Mouse (Mus musculus): ENCODE results near the gene Sv2c. TPM values are rescaled to one million over a fixed set of nuclear protein-coding genes. Genes with fewer than 3 reads are reported as not detected.

The Sv2c gene
- polyA plus RNA-seq, 1 experiment from 2014 or later, result 26.8 TPM

- H3K4me1 ChIP-seq (replicated peaks), result peaks cover 42% of the 10 kb centered on the region
- WGBS, result 68% methylated on average over 8 of the region's 8 CpGs
- no peak for ATAC-seq (ENCODE audit: low read depth)
These were observed 168.2 kb downstream of the Sv2c start for GRCm38 (mm10) chr13:95964226-95964625.

GRCm38 (mm10) chr13:95963671-95964070 is 168.7 kb downstream of the Sv2c start:
- Histone ChIP-seq H3K4me3 (no peak overlapping the region), H3K27me3 (no peaks in the 10 kb centered on the region)

More at GRCm38 (mm10) chr13:95964226-95964625, 168.2 kb downstream of the Sv2c start:
- Histone ChIP-seq H3K36me3 (no peaks in the 10 kb centered on the region), H3K27me3 (no peaks in the 10 kb centered on the region), H3K27ac (replicated peaks) (no peak overlapping the region), H3K9ac (no peak overlapping the region), H3K9me3 (no peaks in the 10 kb centered on the region), H3K4me3 (no peak overlapping the region), H3K4me2 (no peak overlapping the region)

GRCm38 (mm10) chr13:95961905-95962304 is 170.5 kb downstream of the Sv2c start:
- H3K36me3 ChIP-seq, result no peaks in the 10 kb centered on the region

More at GRCm38 (mm10) chr13:95963671-95964070, 168.7 kb downstream of the Sv2c start:
- no peaks in the 10 kb centered on the region for H3K9me3 ChIP-seq
- no peak overlapping the region for H3K9ac ChIP-seq
- ATAC-seq (ENCODE audit: low read depth), result no peak
- H3K4me2 ChIP-seq, result no peak overlapping the region
- no peaks in the 10 kb centered on the region for H3K36me3 ChIP-seq
- no peak overlapping the region for H3K27ac ChIP-seq (replicated peaks)
- 94% methylated on average over 1 of the region's 1 CpGs for WGBS
- H3K4me1 ChIP-seq (replicated peaks), result peaks cover 42% of the 10 kb centered on the region

GRCm38 (mm10) chr13:95961191-95961791 is 171.1 kb downstream of the Sv2c start:
- H3K9me3 ChIP-seq, result no peaks in the 10 kb centered on the region
- ATAC-seq (ENCODE audit: low read depth), result peak; percentile 47
- peaks cover 34% of the 10 kb centered on the region for H3K4me1 ChIP-seq (replicated peaks)
- no peaks in the 10 kb centered on the region for H3K27me3 ChIP-seq
- 12% methylated on average over 29 of the region's 29 CpGs for WGBS
- peak overlapping the region; percentile 28 for H3K4me3 ChIP-seq
- no peaks in the 10 kb centered on the region for H3K36me3 ChIP-seq
- H3K4me2 ChIP-seq, result peak overlapping the region; percentile 57
- no peak overlapping the region for H3K27ac ChIP-seq (replicated peaks)
- H3K9ac ChIP-seq, result peak overlapping the region; percentile 34

More at GRCm38 (mm10) chr13:95961905-95962304, 170.5 kb downstream of the Sv2c start:
- Histone ChIP-seq H3K27me3 (no peaks in the 10 kb centered on the region), H3K9ac (no peak overlapping the region), H3K9me3 (no peaks in the 10 kb centered on the region), H3K4me1 (replicated peaks) (peaks cover 34% of the 10 kb centered on the region), H3K27ac (replicated peaks) (no peak overlapping the region), H3K4me2 (peak overlapping the region; percentile 57), H3K4me3 (no peak overlapping the region)
- ATAC-seq (ENCODE audit: low read depth), result no peak
- 24% methylated on average over 7 of the region's 7 CpGs for WGBS

GRCm38 (mm10) chr13:95960477-95961185 is 171.7 kb downstream of the Sv2c start:
- Histone ChIP-seq H3K9me3 (no peaks in the 10 kb centered on the region), H3K27ac (replicated peaks) (0 out of 2 replicates have a peak overlapping the region, but pooled peaks have one; percentile 1), H3K36me3 (no peaks in the 10 kb centered on the region), H3K9ac (peak overlapping the region; percentile 34), H3K4me3 (peak overlapping the region; percentile 28), H3K4me1 (replicated peaks) (peaks cover 31% of the 10 kb centered on the region), H3K4me2 (peak overlapping the region; percentile 57), H3K27me3 (no peaks in the 10 kb centered on the region)
- ATAC-seq (ENCODE audit: low read depth), result 0 out of 2 replicates have a peak, but pooled peaks have one; percentile 10
- WGBS, result 7% methylated on average over 10 of the region's 10 CpGs

GRCm38 (mm10) chr13:95959651-95960476 is 172.5 kb downstream of the Sv2c start:
- Histone ChIP-seq H3K4me3 (no peak overlapping the region), H3K4me1 (replicated peaks) (peaks cover 30% of the 10 kb centered on the region), H3K27ac (replicated peaks) (peak overlapping the region; percentile 1; the same call in 1 of the 2 replicates), H3K36me3 (no peaks in the 10 kb centered on the region), H3K27me3 (no peaks in the 10 kb centered on the region), H3K4me2 (peak overlapping the region; percentile 57), H3K9ac (peak overlapping the region; percentile 31; the same call in 1 of the 2 replicates), H3K9me3 (no peaks in the 10 kb centered on the region)
- 2% methylated on average over 14 of the region's 14 CpGs for WGBS
- ATAC-seq (ENCODE audit: low read depth), result no peak

- Histone ChIP-seq H3K36me3 (no peaks in the 10 kb centered on the region), H3K9me3 (no peaks in the 10 kb centered on the region), H3K27ac (replicated peaks) (no peak overlapping the region), H3K4me1 (replicated peaks) (peaks cover 35% of the 10 kb centered on the region), H3K4me2 (no peak overlapping the region), H3K27me3 (no peaks in the 10 kb centered on the region), H3K9ac (no peak overlapping the region), H3K4me3 (no peak overlapping the region)
- no peak for ATAC-seq (ENCODE audit: low read depth)
- 88% methylated on average over 10 of the region's 10 CpGs for WGBS
These were observed 175.2 kb downstream of the Sv2c start for GRCm38 (mm10) chr13:95957134-95957533.

- ATAC-seq (ENCODE audit: low read depth), result no peak
- Histone ChIP-seq H3K27me3 (no peaks in the 10 kb centered on the region), H3K9me3 (no peaks in the 10 kb centered on the region), H3K27ac (replicated peaks) (no peak overlapping the region), H3K36me3 (no peaks in the 10 kb centered on the region), H3K4me2 (no peak overlapping the region), H3K4me3 (no peak overlapping the region), H3K9ac (no peak overlapping the region), H3K4me1 (replicated peaks) (peaks cover 27% of the 10 kb centered on the region)
- WGBS, result 78% methylated on average over 2 of the region's 2 CpGs
These were observed 176.0 kb downstream of the Sv2c start for GRCm38 (mm10) chr13:95956327-95956781.

- peaks cover 17% of the 10 kb centered on the region for H3K4me1 ChIP-seq (replicated peaks)
These were observed 177.2 kb downstream of the Sv2c start for GRCm38 (mm10) chr13:95955204-95955603.

GRCm38 (mm10) chr13:95953636-95954035 is 178.7 kb downstream of the Sv2c start:
- no peak overlapping the region for H3K4me3 ChIP-seq
- no peaks in the 10 kb centered on the region for H3K9me3 ChIP-seq
- H3K27me3 ChIP-seq, result no peaks in the 10 kb centered on the region
- H3K9ac ChIP-seq, result no peak overlapping the region
- H3K27ac ChIP-seq (replicated peaks), result peak overlapping the region; percentile 55
- ATAC-seq (ENCODE audit: low read depth), result peak; percentile 52
- WGBS, result 43% methylated on average over 4 of the region's 4 CpGs
- peaks cover 6% of the 10 kb centered on the region for H3K4me1 ChIP-seq (replicated peaks)
- H3K36me3 ChIP-seq, result no peaks in the 10 kb centered on the region
- no peak overlapping the region for H3K4me2 ChIP-seq

More at GRCm38 (mm10) chr13:95955204-95955603, 177.2 kb downstream of the Sv2c start:
- no peak overlapping the region for H3K9ac ChIP-seq
- no peak overlapping the region for H3K4me3 ChIP-seq
- WGBS, result 82% methylated on average over 5 of the region's 5 CpGs
- no peak for ATAC-seq (ENCODE audit: low read depth)
- H3K27me3 ChIP-seq, result no peaks in the 10 kb centered on the region
- no peaks in the 10 kb centered on the region for H3K9me3 ChIP-seq
- H3K36me3 ChIP-seq, result no peaks in the 10 kb centered on the region
- H3K4me2 ChIP-seq, result no peak overlapping the region
- no peak overlapping the region for H3K27ac ChIP-seq (replicated peaks)

- ATAC-seq (ENCODE audit: low read depth), result no peak
- Histone ChIP-seq H3K27ac (replicated peaks) (no peak overlapping the region), H3K27me3 (no peaks in the 10 kb centered on the region), H3K36me3 (no peaks in the 10 kb centered on the region), H3K4me2 (no peak overlapping the region), H3K9me3 (no peaks in the 10 kb centered on the region), H3K9ac (no peak overlapping the region), H3K4me1 (replicated peaks) (peaks cover 6% of the 10 kb centered on the region), H3K4me3 (no peak overlapping the region)
- WGBS, result 87% methylated on average over 4 of the region's 4 CpGs
These were observed 180.1 kb downstream of the Sv2c start for GRCm38 (mm10) chr13:95952263-95952662.
